Mouse (Mus musculus): ENCODE measurements around the gene Rassf4. TPM values are rescaled to one million over a fixed set of nuclear protein-coding genes. Genes with fewer than 3 reads are reported as not detected.
"Not testable (repeated sequence)": the region's sequence is repeated elsewhere in the genome, so short reads cannot be mapped to it uniquely, and the experiment has no call there.

Gene Rassf4
- total RNA-seq, 2 experiments from 2014 or later: 1.2 to 2.3 TPM

DNA sequence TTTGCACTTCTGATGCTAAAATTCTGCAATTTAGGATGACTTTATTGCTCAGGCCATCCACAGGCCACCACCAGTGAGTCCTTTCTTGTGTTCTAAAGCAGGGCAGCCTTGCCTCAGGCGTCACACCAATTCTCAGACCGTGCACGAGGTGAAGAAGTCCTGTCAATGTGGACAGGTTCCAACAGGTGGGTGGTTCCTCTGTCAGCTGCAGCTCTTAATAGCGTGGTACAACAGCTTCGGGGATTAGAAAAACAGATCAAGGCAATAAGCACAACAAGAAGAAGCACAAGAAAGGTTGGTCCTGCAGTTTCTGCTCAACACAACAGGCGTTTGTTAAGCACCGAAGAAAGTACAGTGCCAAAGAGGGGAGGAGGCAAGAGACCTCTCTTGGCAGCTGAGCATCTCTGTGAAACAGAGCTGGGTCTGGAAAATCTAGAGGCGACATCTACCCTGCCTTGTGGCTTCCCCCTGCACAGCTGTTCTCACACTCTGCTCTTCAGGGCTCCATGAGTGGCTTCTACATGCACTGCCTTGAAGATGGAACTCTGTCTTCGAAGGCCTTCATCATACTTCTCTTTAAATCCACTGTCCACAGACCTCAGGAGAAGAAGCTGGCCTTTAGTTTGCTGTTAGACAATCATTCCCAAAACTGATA is 37.0 kb downstream of the Rassf4 start:
- DNase-seq: no peak

DNA sequence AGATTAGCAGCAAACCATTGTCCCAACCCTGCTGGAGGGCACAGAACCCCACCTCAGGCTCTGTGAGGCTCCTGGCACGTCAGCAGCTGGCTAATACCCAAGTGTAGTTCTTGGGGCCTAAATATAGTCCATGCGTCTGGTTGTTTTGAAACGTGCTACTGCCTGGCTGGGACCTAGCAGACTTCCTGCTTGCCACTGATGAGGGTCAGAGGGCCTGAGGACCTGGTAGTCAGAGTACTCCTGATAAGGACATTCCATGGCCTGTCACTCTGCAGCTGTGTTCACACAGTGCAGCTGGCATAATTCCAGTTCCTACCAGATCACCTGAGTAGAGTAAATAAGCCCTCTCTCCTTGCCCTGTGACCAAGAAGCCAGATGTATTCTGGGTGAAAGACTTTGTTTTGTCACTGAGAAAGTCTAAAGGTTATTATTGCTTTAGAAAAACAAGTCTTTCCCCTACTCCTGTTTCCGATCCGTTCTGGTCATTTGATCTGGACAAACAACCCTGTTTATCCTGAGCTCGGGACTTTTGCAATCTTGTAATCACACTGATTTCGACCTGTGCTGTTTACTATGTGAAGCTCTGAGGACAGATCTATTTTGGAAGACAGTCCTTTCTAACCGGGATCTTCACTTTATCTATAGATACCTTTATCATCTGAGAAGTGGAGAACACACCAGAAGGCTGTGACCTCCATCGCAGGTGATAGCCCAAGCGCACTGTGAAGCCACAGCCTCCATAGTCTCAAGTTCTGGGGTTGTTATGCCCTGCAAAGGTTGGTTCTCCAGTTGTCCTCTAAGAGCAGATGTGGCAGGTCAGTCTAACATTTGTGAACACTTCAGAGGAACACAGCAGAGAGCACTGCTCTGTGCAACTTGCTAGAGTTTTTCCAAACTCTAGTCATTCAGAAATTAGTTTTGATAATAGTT is 38.2 kb downstream of the Rassf4 start:
- DNase-seq: peak; percentile 75

DNA sequence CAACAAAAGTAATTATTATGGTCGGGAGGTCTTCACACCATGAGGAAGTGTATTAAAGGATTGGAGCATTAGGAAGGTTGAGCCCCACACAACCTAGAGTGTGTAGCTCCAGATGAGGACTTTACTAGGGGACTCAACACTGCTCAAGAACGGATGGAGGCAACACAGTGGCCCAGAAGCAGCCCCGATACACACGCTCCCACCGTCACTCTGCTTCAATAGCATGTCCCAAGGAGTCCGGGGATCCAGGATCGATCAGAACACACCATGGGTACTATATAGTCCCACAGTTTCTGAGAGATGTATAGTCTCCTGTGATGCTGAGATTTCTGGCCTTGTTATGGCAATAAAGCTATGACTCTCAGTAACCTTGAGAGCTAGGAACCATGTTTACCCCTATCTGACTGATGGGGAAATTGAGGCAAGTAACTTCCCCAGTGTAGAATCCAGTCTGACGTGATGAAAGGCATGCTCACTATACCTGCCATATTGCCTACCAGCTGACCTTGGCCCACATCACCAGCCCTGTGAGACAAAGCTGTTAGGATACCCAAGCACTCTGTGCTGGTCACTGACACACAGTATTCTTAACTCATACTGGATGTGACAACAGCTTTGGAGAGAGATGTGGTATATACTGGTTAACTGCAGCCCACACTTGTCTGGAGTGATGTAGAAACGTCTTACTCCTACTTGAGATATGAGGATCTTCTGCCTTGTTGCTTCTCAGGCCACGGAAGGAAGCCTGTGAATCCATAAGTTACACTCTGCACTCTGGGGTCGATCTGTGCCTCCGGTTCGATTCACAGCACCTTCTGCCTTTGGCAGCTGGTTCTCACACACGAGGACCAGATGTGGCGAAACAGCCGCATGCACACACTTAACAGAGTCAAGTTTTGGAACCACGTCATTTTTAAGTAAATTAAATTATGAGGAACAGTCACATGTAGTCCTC is 39.7 kb downstream of the Rassf4 start:
- no peak for DNase-seq

- DNase-seq: no peak
Measured at GRCm38 (mm10) chr6:116632129-116632528, 41.6 kb downstream of the Rassf4 start.

GRCm38 (mm10) chr6:116629766-116630165 is 44.0 kb downstream of the Rassf4 start:
- DNase-seq: no peak

DNA sequence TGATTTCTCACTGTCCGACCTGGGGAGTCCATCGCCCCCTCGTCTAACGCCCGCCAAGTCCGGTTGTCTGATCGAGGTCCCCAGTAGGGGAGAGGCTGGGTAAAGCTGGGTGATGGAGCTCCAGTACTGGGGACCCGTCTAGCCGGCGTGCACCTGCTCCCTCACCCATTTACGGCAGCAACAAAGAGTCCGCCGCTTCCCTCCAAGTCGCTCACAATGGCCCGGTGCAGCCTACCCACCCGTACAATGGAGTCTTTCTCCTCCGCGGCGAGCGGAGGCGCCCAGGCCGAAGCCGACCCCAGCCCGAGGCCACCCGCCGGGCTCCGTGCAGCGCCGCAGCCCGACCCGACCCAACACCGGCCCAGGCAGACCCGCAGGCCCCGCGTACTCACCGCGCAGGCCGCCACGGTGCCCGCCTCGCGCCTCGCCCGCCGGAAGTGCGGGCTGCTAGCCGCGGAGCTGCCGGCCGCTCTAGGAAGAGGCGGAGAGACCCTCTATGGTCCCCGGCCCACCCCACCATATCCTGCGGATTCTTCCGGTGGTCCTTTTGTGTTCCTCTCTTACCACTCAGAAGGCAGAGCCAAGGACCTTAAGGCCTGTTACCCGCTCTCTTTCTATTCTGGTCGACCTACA is 45.1 kb downstream of the Rassf4 start, which contains the start of gene Zfp422:
Zfp422 (minus strand) TSS at position 461 of the 633 bp plus-strand sequence.
- DNase-seq: peak; percentile 55

GRCm38 (mm10) chr6:116628095-116628494 is 45.7 kb downstream of the Rassf4 start:
- DNase-seq: no peak

DNA sequence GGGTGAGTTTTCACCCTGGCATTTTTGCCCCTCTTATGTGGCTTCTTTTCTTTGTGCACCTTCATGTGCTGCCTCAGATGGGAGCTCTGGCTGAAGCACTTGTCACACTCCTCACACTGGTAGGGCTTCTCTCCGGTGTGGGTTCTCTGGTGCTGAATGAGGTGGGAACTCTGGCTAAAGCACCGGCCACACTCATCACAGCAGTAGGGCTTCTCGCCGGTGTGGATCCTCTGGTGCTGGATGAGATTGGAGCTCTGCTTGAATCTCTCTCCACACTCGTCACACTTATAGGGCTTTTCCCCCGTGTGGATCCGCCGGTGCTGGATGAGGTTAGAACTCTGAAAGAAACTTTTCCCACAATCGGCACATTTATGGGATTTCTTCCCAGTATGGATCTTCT is 47.3 kb downstream of the Rassf4 start:
- not testable (repeated sequence) for DNase-seq

- no peak for DNase-seq
Measured at GRCm38 (mm10) chr6:116621318-116622023, 52.3 kb downstream of the Rassf4 start.

GRCm38 (mm10) chr6:116618073-116618472 is 55.7 kb downstream of the Rassf4 start:
- DNase-seq: no peak

DNA sequence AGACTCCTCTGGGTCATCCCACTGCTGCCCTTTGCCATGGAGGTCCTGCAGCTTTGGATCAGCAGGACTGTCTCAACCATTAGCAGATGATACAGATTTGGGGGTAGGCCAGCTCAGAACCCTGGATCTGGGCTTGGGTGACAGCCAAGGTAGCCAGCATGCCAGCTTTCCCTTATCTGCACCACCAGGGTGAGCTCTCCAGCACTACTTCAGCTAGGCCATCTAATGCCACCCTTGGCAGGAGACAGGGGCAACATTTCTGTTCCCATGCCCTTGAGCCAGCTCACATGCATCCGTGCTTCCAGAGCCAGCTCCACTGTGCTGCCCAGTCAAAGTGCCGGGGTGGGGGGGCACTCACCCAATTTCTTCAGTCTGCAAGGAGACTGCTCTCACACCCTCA is 58.0 kb downstream of the Rassf4 start:
- no peak for DNase-seq

- DNase-seq: no peak
Measured at GRCm38 (mm10) chr6:116607230-116607629, 66.5 kb downstream of the Rassf4 start.

- DNase-seq: not testable (repeated sequence)
Measured at GRCm38 (mm10) chr6:116600969-116601368, 72.8 kb downstream of the Rassf4 start.

DNA sequence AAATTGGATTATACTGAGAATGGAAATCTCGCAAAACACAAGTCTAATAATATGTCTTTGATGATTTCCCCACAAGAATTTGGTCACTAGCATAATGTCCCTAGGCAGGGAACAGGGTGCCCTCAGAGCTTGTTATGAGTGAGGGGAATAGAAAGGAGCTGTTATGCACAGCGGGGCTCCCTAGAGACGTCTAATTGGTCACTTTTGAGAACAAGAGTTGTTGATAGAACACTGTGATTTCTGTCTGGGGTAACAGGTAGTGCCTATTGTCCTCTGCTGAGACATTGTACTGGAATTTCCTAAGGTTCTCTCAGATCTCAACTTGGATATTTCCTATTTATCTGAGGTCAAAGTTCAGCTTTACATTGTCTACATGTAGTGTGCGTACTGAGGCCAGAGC is 89.7 kb downstream of the Rassf4 start, which contains the start of gene Olfr215:
Olfr215 (minus strand) TSS at position 101 of the 400 bp plus-strand sequence.
- DNase-seq: no peak

Small RNAs within 50 kb of the gene (microRNA-seq; reads per million reads assigned to microRNA genes)
- 0.74 to 0.79 reads per million in 2 experiments for gene Mir7043 (ENCODE audit: borderline replicate concordance in 2 of 2)

Other genes starting within 250 kb of the Rassf4 start
- 1 to 10 TPM; 1.1 to 1.3 TPM for gene Alox5, start 212.8 kb downstream of the Rassf4 start, total RNA-seq (2021)
- not detected for gene Olfr211, start 184.9 kb downstream of the Rassf4 start, total RNA-seq (2021)
- not detected for gene Olfr212, start 167.4 kb downstream of the Rassf4 start, total RNA-seq (2021)
- gene Olfr213, start 135.5 kb downstream of the Rassf4 start, total RNA-seq (2021): not detected
- gene Gm5580, start 122.8 kb downstream of the Rassf4 start, total RNA-seq (2021): 1 to 10 TPM in 1 of 2 experiments, under 1 TPM in 1; 0.78 to 1.4 TPM
- gene Olfr214, start 119.7 kb downstream of the Rassf4 start, total RNA-seq (2021): not detected
- not detected for gene Olfr215, start 89.8 kb downstream of the Rassf4 start, total RNA-seq (2021)
- 1 to 10 TPM; 7.9 to 8.4 TPM for gene Zfp422, start 45.0 kb downstream of the Rassf4 start, total RNA-seq (2021)
- gene Depp1, start 23.3 kb downstream of the Rassf4 start, total RNA-seq (2021): 1 to 10 TPM; 1.5 to 7.2 TPM
- gene Tmem72, start 43.0 kb upstream of the Rassf4 start, total RNA-seq (2021): under 1 TPM; 0.03 to 0.13 TPM